Mouse (Mus musculus) midbrain, embryonic 15.5 days (tissue): ENCODE results near the gene Vps37b. TPM values are rescaled to one million over a fixed set of nuclear protein-coding genes. Genes with fewer than 3 reads are reported as not detected.

Experiments
- ATAC-seq: fragments of 200-750 bp; cut with Nextera tagmentation; replicated peaks from 2 replicates; pipeline ENCODE4 v1.8.0; 2017; ENCODE audit warnings: moderate TSS enrichment
- H3K27ac ChIP-seq: fragments of 300-500 bp; sonication (generic); 2 replicates; pipeline ENCODE4 v1.5.1; 2015; ENCODE audit warnings: mild to moderate bottlenecking, inconsistent platforms
- H3K27me3 ChIP-seq: fragments of 300-500 bp; sonication (generic); replicated peaks from 2 replicates; pipeline ENCODE4 v1.6.1; 2015; ENCODE audit warnings: inconsistent platforms
- H3K36me3 ChIP-seq: fragments of 300-500 bp; sonication (generic); replicated peaks from 2 replicates; pipeline ENCODE4 v1.6.1; 2015; ENCODE audit warnings: inconsistent platforms
- H3K4me1 ChIP-seq: fragments of 300-500 bp; sonication (generic); 2 replicates; pipeline ENCODE4 v1.6.1; 2015; ENCODE audit warnings: inconsistent platforms
- H3K4me2 ChIP-seq: fragments of 300-500 bp; sonication (generic); 2 replicates; pipeline ENCODE4 v1.6.1; 2015; ENCODE audit warnings: inconsistent platforms, mild to moderate bottlenecking, moderate library complexity
- H3K4me3 ChIP-seq: fragments of 300-500 bp; sonication (generic); 2 replicates; pipeline ENCODE4 v1.5.1; 2015; ENCODE audit warnings: mild to moderate bottlenecking, inconsistent platforms
- H3K9ac ChIP-seq: fragments of 300-500 bp; sonication (generic); 2 replicates; pipeline ENCODE4 v1.6.1; 2015; ENCODE audit warnings: mild to moderate bottlenecking, inconsistent platforms
- H3K9me3 ChIP-seq: fragments of 300-500 bp; sonication (generic); 2 replicates; pipeline ENCODE4 v1.6.1; 2016; ENCODE audit warnings: inconsistent platforms
- WGBS: fragments of 180-500 bp; shearing (Covaris S2); methylation state at CpG from one replicate; pipeline ENCODE4 v1.1.7; 2015; ENCODE audit warnings: mixed read lengths; 5-methylcytosine and 5-hydroxymethylcytosine counted together
- polyA plus RNA-seq: library from polyadenylated mRNA; unstranded; fragments of >200 nt; fragmentation: Nextera tagmentation; extraction: Ambion mirVana; gene quantifications from 2 replicates; pipeline ENCODE4 v1.2.1, GENCODE M21; 2015

The Vps37b gene
- polyA plus RNA-seq, 1 experiment from 2014 or later = 66.7 TPM

DNA sequence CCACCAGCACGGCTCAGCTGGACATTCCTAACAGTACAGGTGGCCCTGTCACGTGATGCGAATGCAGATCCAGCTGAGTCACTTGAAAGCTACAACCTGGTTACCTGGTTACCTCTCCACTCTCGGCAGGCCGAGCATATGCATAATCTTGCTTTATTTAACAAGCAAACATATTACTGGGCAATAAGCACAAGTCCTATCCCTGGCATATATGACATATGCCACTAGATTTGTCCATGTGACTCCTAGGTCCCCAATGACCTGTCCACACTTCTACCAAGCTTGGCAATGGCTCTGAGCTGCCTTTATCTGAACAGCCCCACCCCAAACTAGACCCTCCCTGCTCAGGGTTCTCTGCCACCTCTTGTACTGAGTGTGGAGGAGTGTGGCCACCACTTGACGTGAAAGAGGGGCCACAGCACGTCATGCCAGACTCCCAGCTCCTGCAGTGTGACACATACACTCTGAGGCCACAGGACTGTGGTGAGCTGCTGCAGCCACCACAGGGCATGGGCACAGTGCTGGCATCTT, 15.7 kb downstream of the Vps37b start:
- H3K9me3 ChIP-seq = no peaks in the 10 kb centered on the region
- H3K4me1 ChIP-seq = peaks cover 71% of the 10 kb centered on the region
- no peak overlapping the region for H3K27ac ChIP-seq
- H3K27me3 ChIP-seq = no peaks in the 10 kb centered on the region
- H3K4me2 ChIP-seq = no peak overlapping the region
- H3K9ac ChIP-seq = no peak overlapping the region
- no peak overlapping the region for H3K4me3 ChIP-seq
- 82% methylated on average over 7 of the region's 7 CpGs for WGBS
- ATAC-seq = no peak
- no peaks in the 10 kb centered on the region; the same call in 1 of the 2 replicates for H3K36me3 ChIP-seq

- no peak overlapping the region for H3K4me3 ChIP-seq
- H3K4me2 ChIP-seq = no peak overlapping the region
- no peak for ATAC-seq
- H3K9me3 ChIP-seq = no peaks in the 10 kb centered on the region
- WGBS = 83% methylated on average over 2 of the region's 2 CpGs
- no peak overlapping the region for H3K27ac ChIP-seq
- H3K36me3 ChIP-seq = no peaks in the 10 kb centered on the region
- peaks cover 78% of the 10 kb centered on the region for H3K4me1 ChIP-seq
- H3K9ac ChIP-seq = no peak overlapping the region
- no peaks in the 10 kb centered on the region for H3K27me3 ChIP-seq
Measured at GRCm38 (mm10) chr5:124015727-124016126, 16.3 kb downstream of the Vps37b start.

DNA sequence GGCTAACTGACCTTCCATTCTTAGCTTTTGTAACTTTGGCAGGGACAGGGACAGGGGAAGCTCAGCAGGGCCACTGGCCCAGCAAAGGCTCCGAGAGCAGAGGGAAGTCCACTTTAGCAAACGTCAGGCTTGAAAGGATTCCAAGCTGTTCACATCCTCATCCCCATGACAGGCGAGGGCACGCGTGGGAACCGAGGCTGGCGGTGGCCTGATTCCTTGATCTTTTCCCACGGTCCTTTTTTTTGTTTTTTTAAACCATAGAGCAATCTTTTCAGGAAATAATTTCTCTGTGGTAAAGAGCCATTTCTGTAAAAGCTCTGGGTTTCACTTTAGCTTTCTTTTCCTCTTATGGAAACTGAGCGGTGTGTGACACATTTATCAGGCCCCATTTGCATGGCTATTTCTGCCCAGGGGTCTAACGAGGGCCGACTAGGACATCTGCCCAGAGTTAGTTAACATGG, 17.2 kb downstream of the Vps37b start:
- peak overlapping the region; percentile 14; the same call in 1 of the 2 replicates for H3K4me2 ChIP-seq

GRCm38 (mm10) chr5:124014180-124014579, 17.9 kb downstream of the Vps37b start:
- Histone ChIP-seq H3K9me3 (no peaks in the 10 kb centered on the region), H3K27me3 (no peaks in the 10 kb centered on the region), H3K27ac (peak overlapping the region; percentile 61; the same call in 1 of the 2 replicates), H3K9ac (no peak overlapping the region), H3K36me3 (peaks cover 4% of the 10 kb centered on the region; the same call in 1 of the 2 replicates), H3K4me1 (peaks cover 78% of the 10 kb centered on the region), H3K4me3 (no peak overlapping the region), H3K4me2 (no peak overlapping the region)
- WGBS = 74% methylated on average over 3 of the region's 3 CpGs
- ATAC-seq = no peak

More for the DNA sequence above, 17.2 kb downstream of the Vps37b start:
- no peak overlapping the region for H3K4me3 ChIP-seq
- no peaks in the 10 kb centered on the region for H3K9me3 ChIP-seq
- no peaks in the 10 kb centered on the region for H3K36me3 ChIP-seq
- no peak overlapping the region for H3K9ac ChIP-seq
- 13% methylated on average over 11 of the region's 11 CpGs for WGBS
- no peaks in the 10 kb centered on the region for H3K27me3 ChIP-seq
- peak overlapping the region; percentile 61 for H3K27ac ChIP-seq
- ATAC-seq = no peak
- H3K4me1 ChIP-seq = peaks cover 84% of the 10 kb centered on the region

DNA sequence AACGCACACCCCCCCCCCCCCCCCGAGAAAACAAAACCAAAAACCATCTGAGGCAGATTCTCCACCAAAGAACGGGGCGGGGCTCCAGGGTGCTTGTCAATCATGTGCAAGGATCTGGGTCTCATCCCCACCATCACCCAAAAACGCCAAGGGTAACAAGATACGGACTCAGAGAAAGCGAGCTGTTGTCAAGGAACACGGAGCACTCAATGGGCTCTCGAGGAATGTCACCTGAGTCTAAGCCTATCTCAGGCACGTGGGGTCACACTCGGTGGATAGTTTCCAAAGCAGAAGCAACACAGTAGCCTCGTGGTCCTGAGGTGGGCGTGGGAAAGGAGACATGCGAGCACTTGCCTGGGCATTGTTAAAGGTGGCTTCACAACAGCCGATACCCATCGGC, 18.3 kb downstream of the Vps37b start:
- peaks cover 75% of the 10 kb centered on the region for H3K4me1 ChIP-seq
- no peak overlapping the region for H3K4me3 ChIP-seq
- 78% methylated on average over 16 of the region's 16 CpGs for WGBS
- 0 out of 2 replicates have a peak overlapping the region, but pooled peaks have one; percentile 61 for H3K27ac ChIP-seq
- no peak overlapping the region for H3K9ac ChIP-seq
- no peak for ATAC-seq
- no peak overlapping the region for H3K4me2 ChIP-seq
- H3K36me3 ChIP-seq = peaks cover 8% of the 10 kb centered on the region
- H3K27me3 ChIP-seq = no peaks in the 10 kb centered on the region
- no peaks in the 10 kb centered on the region for H3K9me3 ChIP-seq

DNA sequence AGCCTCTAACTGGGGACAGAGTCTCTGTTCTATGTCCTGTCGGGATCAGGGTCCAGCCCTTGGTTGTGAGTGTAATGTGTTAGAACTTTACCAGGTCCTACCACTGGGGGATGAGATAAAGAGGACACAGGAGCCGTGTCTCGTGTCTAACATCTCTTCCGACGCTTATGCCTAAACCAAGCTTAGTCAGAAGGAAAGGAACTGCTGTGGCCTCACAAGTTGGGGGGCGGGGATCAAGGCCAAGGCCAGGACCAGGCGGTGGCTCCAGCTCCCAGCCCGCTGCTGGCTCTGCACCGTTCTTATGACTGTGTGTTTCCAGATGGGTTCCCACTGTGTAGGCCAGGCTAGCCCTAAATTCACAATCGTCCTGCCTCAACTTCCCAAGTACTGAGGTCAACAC, 19.2 kb downstream of the Vps37b start:
- no peak overlapping the region for H3K9ac ChIP-seq
- no peak for ATAC-seq
- 83% methylated on average over 10 of the region's 10 CpGs for WGBS
- no peak overlapping the region for H3K4me2 ChIP-seq
- H3K27ac ChIP-seq = 0 out of 2 replicates have a peak overlapping the region, but pooled peaks have one; percentile 1
- no peaks in the 10 kb centered on the region for H3K27me3 ChIP-seq
- H3K4me3 ChIP-seq = no peak overlapping the region
- H3K36me3 ChIP-seq = peaks cover 12% of the 10 kb centered on the region
- H3K9me3 ChIP-seq = no peaks in the 10 kb centered on the region
- peaks cover 66% of the 10 kb centered on the region for H3K4me1 ChIP-seq

GRCm38 (mm10) chr5:124011927-124012326, 20.1 kb downstream of the Vps37b start:
- Histone ChIP-seq H3K27ac (peak overlapping the region; percentile 85), H3K27me3 (no peaks in the 10 kb centered on the region), H3K4me2 (peak overlapping the region; percentile 36), H3K9ac (peak overlapping the region; percentile 18; the same call in 1 of the 2 replicates), H3K9me3 (no peaks in the 10 kb centered on the region), H3K4me3 (no peak overlapping the region), H3K36me3 (peaks cover 21% of the 10 kb centered on the region), H3K4me1 (peaks cover 57% of the 10 kb centered on the region)
- ATAC-seq = no peak
- WGBS = 2% methylated on average over 8 of the region's 8 CpGs

- H3K9ac ChIP-seq = peak overlapping the region; percentile 45
- H3K27ac ChIP-seq = peak overlapping the region; percentile 85
- peak; percentile 59 for ATAC-seq
- H3K4me1 ChIP-seq = peaks cover 53% of the 10 kb centered on the region
- H3K4me2 ChIP-seq = peak overlapping the region; percentile 36
- no peaks in the 10 kb centered on the region for H3K9me3 ChIP-seq
- peaks cover 28% of the 10 kb centered on the region for H3K36me3 ChIP-seq
- H3K4me3 ChIP-seq = no peak overlapping the region
- H3K27me3 ChIP-seq = no peaks in the 10 kb centered on the region
- WGBS = 6% methylated on average over 19 of the region's 19 CpGs
Measured at GRCm38 (mm10) chr5:124010910-124011655, 21.0 kb downstream of the Vps37b start.

DNA sequence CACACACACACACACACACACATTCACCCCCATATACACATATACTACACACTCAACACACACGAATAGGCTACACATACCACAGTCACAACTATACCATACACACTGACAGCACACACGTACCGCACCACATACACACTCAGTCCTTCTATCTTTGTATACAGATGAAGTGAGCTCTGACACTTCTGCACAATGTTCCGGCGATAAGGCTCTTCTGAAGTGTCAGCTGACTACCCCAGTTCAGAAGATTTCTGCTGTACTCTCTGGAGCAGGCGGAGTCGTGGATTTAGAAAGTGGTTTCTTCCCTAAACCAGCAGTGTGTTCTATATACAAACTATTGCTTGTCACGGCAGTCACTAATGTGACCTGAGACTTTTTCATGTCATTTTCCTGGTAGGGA, 22.0 kb downstream of the Vps37b start:
- WGBS = 90% methylated on average over 8 of the region's 8 CpGs
- H3K27me3 ChIP-seq = no peaks in the 10 kb centered on the region

GRCm38 (mm10) chr5:124006891-124007491, 25.1 kb downstream of the Vps37b start:
- Histone ChIP-seq H3K4me1 (peaks cover 21% of the 10 kb centered on the region), H3K36me3 (peaks cover 38% of the 10 kb centered on the region), H3K9ac (no peak overlapping the region), H3K9me3 (no peaks in the 10 kb centered on the region), H3K27me3 (no peaks in the 10 kb centered on the region), H3K4me2 (no peak overlapping the region), H3K27ac (no peak overlapping the region), H3K4me3 (no peak overlapping the region)
- ATAC-seq = no peak
- 93% methylated on average over 17 of the region's 17 CpGs for WGBS

More for the DNA sequence above, 22.0 kb downstream of the Vps37b start:
- H3K4me3 ChIP-seq = no peak overlapping the region
- no peak for ATAC-seq
- peaks cover 32% of the 10 kb centered on the region for H3K36me3 ChIP-seq
- peaks cover 52% of the 10 kb centered on the region for H3K4me1 ChIP-seq
- peak overlapping the region; percentile 85 for H3K27ac ChIP-seq
- no peak overlapping the region for H3K4me2 ChIP-seq
- H3K9me3 ChIP-seq = no peaks in the 10 kb centered on the region
- H3K9ac ChIP-seq = no peak overlapping the region

- 91% methylated on average over 26 of the region's 26 CpGs for WGBS
- no peak for ATAC-seq
Measured at GRCm38 (mm10) chr5:124006082-124006873, 25.8 kb downstream of the Vps37b start.

DNA sequence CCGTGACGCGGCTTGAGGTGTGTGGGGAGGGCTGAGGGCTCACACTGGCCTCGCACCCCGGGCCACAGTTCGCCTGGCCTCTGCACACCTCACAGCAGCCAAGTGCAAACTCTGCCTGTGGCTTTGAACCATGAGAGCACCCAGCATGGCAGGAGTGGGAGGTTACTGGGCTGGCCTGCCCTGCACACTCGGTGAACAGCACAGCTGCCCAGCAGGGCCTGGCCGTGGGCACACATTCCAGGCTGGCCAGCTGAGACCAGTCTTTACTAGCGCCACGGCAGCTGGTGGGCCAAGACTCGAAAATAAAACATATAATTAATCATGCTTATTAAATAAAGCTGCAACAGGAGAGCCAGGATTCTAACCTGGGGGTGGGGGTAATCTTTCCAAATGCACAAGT, 26.5 kb downstream of the Vps37b start:
- Histone ChIP-seq H3K27me3 (no peaks in the 10 kb centered on the region), H3K9me3 (no peaks in the 10 kb centered on the region), H3K4me1 (peaks cover 13% of the 10 kb centered on the region), H3K36me3 (peaks cover 38% of the 10 kb centered on the region), H3K4me2 (no peak overlapping the region), H3K27ac (no peak overlapping the region), H3K9ac (no peak overlapping the region), H3K4me3 (no peak overlapping the region)
- ATAC-seq = no peak
- WGBS = 84% methylated on average over 11 of the region's 11 CpGs

More at GRCm38 (mm10) chr5:124006082-124006873, 25.8 kb downstream of the Vps37b start:
- Histone ChIP-seq H3K9me3 (no peaks in the 10 kb centered on the region), H3K4me3 (no peak overlapping the region), H3K9ac (no peak overlapping the region), H3K36me3 (peaks cover 38% of the 10 kb centered on the region), H3K27ac (no peak overlapping the region), H3K4me1 (peaks cover 16% of the 10 kb centered on the region), H3K27me3 (no peaks in the 10 kb centered on the region), H3K4me2 (no peak overlapping the region)
